Mouse (Mus musculus): ENCODE data around the gene Prkacb. TPM values are rescaled to one million over a fixed set of nuclear protein-coding genes. Genes with fewer than 3 reads are reported as not detected.

Gene Prkacb
- total RNA-seq, 2 experiments from 2014 or later = 515 to 525 TPM

- DNase-seq (ENCODE audit: low spot score in 2 of 2) = no peak
- intact Hi-C loops (cut with DNase I) = no loop called here
These were observed 126.4 kb downstream of the Prkacb start for GRCm38 (mm10) chr3:146686428-146686827.

- intact Hi-C loops (cut with DNase I) = loop anchor here (5.0 kb wide), 1 partner anchor 82 kb away; no protein-coding TSS in a partner anchor
- DNase-seq (ENCODE audit: low spot score in 2 of 2) = peak; percentile 33 to 56
These were observed 127.7 kb downstream of the Prkacb start, which contains the start of gene Samd13 for GRCm38 (mm10) chr3:146684811-146685675. Gene Samd13, minus strand, starts transcription at chr3:146685592.

- intact Hi-C loops (cut with DNase I) = loop anchor here (5.0 kb wide), 1 partner anchor 84 kb away; no protein-coding TSS in a partner anchor
These were observed 129.7 kb downstream of the Prkacb start for GRCm38 (mm10) chr3:146683095-146683494.

GRCm38 (mm10) chr3:146682140-146682651, 130.6 kb downstream of the Prkacb start:
- intact Hi-C loops (cut with DNase I) = loop anchor here (5.0 kb wide), 1 partner anchor 85 kb away; no protein-coding TSS in a partner anchor
- peak; percentile 68 to 82 for DNase-seq (ENCODE audit: low spot score in 2 of 2)

More at GRCm38 (mm10) chr3:146683095-146683494, 129.7 kb downstream of the Prkacb start:
- no peak for DNase-seq (ENCODE audit: low spot score in 2 of 2)

- no peak for DNase-seq (ENCODE audit: low spot score in 2 of 2)
- intact Hi-C loops (cut with DNase I) = loop anchor here (5.0 kb wide), 1 partner anchor 86 kb away; no protein-coding TSS in a partner anchor
These were observed 131.1 kb downstream of the Prkacb start for GRCm38 (mm10) chr3:146681696-146682095.

- intact Hi-C loops (cut with DNase I) = loop anchor here (5.0 kb wide), 1 partner anchor 87 kb away; no protein-coding TSS in a partner anchor
These were observed 132.2 kb downstream of the Prkacb start for GRCm38 (mm10) chr3:146680625-146681024.

DNA sequence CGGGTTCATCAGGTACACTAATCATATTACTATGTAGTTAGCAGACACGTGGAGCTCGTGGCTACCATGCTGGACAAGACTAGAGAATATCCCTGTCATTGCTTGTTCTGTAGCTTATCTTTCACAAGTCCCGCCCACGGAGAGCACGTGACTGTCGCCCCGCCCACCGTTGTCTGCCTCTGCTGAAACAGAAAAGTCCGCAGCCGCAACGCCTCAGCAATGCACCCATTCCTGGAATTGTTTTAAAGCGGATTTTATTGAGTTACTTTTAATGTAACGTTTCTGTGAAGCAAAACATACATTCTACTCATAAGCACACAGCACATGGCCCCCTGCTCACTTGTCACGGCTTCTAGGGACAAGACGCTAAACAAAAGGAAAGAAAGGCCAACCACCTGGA, 133.1 kb downstream of the Prkacb start:
- no peak for DNase-seq (ENCODE audit: low spot score in 2 of 2)
- intact Hi-C loops (cut with DNase I) = loop anchor here (5.0 kb wide), 1 partner anchor 88 kb away; no protein-coding TSS in a partner anchor

More at GRCm38 (mm10) chr3:146680625-146681024, 132.2 kb downstream of the Prkacb start:
- no peak for DNase-seq (ENCODE audit: low spot score in 2 of 2)

Other genes starting within 250 kb of the Prkacb start
- 1 to 10 TPM in 1 of 2 experiments, under 1 TPM in 1; 0.76 to 1.3 TPM for gene Uox, start 242.6 kb downstream of the Prkacb start, total RNA-seq (2021)
- not detected for gene Dnase2b, start 197.4 kb downstream of the Prkacb start, total RNA-seq (2021)
- gene 4930503B20Rik, start 161.7 kb downstream of the Prkacb start, total RNA-seq (2021) = under 1 TPM; 0.24 to 0.57 TPM
- not detected for gene Samd13, start 127.4 kb downstream of the Prkacb start, total RNA-seq (2021)
- 100 to 1,000 TPM; 145 to 154 TPM for gene Ttll7, start 39.4 kb upstream of the Prkacb start, total RNA-seq (2021)